Mouse (Mus musculus): ENCODE data around the gene Col9a3.

Gene Col9a3

GRCm38 (mm10) chr2:180597490-180597889, at the start of gene Col9a3:
Gene Col9a3, plus strand, starts transcription at chr2:180597790.
- DNase-seq (ENCODE audit: low read depth, low spot score): no peak

- DNase-seq (ENCODE audit: low read depth, low spot score): no peak
Observed at GRCm38 (mm10) chr2:180552340-180552739, 45.2 kb upstream of the Col9a3 start.

GRCm38 (mm10) chr2:180555219-180555618, 42.4 kb upstream of the Col9a3 start:
- DNase-seq (ENCODE audit: low read depth, low spot score): no peak

- DNase-seq (ENCODE audit: low read depth, low spot score): no peak
Observed at GRCm38 (mm10) chr2:180556470-180556869, 41.1 kb upstream of the Col9a3 start.

GRCm38 (mm10) chr2:180560245-180560644, 37.3 kb upstream of the Col9a3 start:
- DNase-seq (ENCODE audit: low read depth, low spot score): no peak

GRCm38 (mm10) chr2:180562146-180562545, 35.4 kb upstream of the Col9a3 start:
- no peak for DNase-seq (ENCODE audit: low read depth, low spot score)

GRCm38 (mm10) chr2:180563296-180563695, 34.3 kb upstream of the Col9a3 start:
- DNase-seq (ENCODE audit: low read depth, low spot score): no peak

GRCm38 (mm10) chr2:180563841-180564240, 33.7 kb upstream of the Col9a3 start:
- no peak for DNase-seq (ENCODE audit: low read depth, low spot score)

DNA sequence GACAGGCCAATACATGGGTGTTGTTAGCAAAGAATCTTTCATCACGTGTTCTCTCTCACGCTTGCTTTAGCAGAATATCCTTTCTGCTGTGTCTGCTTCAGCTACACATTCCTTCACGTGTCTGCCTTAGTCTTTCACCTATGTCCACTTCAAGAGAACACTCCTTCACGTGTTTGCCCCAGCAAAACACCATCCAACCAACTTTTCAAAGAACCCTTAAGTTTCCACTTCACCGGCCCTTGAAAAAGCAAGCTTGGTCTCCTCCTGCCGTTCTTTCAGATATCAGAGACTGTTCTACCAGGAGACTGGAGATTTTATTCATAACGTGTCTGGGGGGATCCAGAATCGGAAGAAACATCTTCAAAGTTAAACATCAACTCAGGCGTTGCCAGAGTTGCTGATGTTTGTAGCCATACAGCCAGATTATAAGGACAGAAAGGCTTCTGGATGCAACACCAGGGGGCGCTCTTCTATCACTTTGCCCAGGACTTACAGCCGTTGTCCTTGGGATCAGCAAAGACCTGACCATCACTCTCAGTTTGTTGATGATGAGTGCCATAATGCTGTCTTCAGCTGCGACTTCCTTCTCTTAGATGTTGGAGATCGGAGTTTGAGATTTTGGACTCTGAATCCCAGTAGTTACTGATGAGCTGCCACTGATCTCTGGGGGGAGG, 31.2 kb upstream of the Col9a3 start:
- DNase-seq (ENCODE audit: low read depth, low spot score): peak; percentile 70

- DNase-seq (ENCODE audit: low read depth, low spot score): no peak
Observed at GRCm38 (mm10) chr2:180569028-180569643, 28.5 kb upstream of the Col9a3 start.

GRCm38 (mm10) chr2:180576482-180576881, 21.1 kb upstream of the Col9a3 start:
- DNase-seq (ENCODE audit: low read depth, low spot score): no peak

DNA sequence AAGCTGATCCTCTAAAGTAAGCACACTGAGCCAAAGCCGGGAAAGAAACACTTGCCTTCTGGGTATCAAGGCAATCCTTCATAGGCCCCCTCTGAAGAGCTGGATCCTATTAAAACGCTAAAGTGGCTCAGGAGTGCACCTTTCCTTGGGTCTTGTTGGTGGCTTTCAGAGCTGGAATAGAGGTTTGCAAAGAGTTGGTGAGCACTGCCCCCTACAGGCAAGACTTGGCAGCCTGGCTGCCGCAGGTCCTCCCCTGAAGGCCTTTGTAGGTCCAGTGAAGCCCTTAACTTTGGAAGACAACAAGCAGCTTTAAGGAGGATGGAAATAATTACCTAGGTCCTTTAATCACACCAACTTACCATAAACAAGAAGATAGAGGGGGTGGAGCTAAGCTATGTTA, 18.9 kb upstream of the Col9a3 start:
- peak; percentile 74 for DNase-seq (ENCODE audit: low read depth, low spot score)

DNA sequence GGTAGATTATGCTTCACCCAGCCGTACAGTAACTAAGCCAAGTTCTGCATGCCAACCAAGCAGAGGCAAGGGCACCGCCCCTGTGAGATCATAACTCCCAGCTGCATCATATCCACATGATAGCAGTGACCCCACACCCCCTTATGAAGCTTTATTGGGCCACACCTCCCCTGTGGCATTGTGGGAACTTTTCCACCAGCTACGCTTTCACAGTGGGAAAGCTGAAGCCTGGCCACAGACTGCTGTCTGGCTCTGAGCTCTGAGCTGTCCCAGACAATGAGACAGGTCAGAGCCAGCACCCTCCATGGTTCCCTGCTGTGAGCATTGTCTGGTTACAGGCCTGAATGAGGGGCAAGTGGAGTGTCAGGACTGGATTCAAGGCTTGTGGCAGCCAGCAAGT, 16.6 kb upstream of the Col9a3 start, which contains the start of gene Mrgbp:
TSS of gene Mrgbp (plus strand) at position 303 of the 400 bp plus-strand sequence.
- DNase-seq (ENCODE audit: low read depth, low spot score): no peak

DNA sequence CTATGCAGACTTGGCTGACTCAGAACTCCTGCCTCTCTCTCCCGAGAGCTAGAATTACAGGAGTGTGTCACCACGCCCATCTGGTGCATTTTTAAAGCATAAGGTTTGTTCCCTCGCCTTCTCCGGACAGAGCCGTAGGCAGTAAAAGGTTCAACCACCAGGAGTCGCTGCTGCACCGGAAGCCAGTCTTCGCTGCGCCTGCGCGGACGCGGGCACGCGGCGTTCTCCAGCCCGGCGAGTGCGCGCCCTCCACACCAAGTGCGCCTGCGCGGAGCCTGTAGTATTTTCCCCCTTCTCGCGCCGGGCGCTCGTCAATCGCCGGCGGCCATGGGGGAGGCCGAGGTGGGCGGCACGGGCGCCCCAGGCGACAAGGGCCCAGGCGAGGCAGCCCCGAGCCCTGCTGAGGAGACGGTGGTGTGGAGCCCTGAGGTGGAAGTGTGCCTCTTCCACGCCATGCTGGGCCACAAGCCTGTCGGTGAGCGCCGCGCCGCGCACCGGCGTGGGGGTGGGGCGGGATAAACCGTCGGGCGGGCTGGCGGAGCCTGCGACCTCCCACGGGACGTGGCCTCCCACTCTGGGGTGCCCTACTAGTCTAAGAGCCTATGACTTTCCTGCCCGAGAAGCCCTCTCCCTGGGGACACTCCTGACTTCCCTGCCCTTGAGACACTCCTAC, 15.0 kb upstream of the Col9a3 start:
- peak; percentile 95 for DNase-seq (ENCODE audit: low read depth, low spot score)

DNA sequence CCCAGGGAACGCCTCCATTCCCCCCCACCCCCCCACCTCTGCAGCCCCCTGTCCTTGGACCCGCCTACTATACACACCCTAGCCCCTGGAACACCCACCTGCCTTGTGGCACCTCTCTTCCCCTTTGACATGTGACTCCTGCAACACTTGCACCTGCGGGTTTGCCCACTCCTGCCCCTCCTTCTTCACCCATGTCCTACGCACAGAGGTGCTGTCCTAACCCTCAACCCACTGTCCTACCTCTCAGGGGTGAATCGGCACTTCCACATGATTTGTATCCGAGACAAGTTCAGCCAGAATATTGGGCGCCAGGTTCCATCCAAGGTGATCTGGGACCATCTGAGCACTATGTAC, 14.5 kb upstream of the Col9a3 start:
- peak; percentile 55 for DNase-seq (ENCODE audit: low read depth, low spot score)

- no peak for DNase-seq (ENCODE audit: low read depth, low spot score)
Observed at GRCm38 (mm10) chr2:180588736-180589122, 8.9 kb upstream of the Col9a3 start.

- peak; percentile 93 for DNase-seq (ENCODE audit: low read depth, low spot score)
Observed at GRCm38 (mm10) chr2:180589123-180589831, 8.3 kb upstream of the Col9a3 start, which contains the start of gene Ogfr. Gene Ogfr, plus strand, starts transcription at chr2:180589245.

GRCm38 (mm10) chr2:180598157-180598705, 641 bp downstream of the Col9a3 start:
- DNase-seq (ENCODE audit: low read depth, low spot score): no peak

GRCm38 (mm10) chr2:180600569-180601021, 3.0 kb downstream of the Col9a3 start:
- DNase-seq (ENCODE audit: low read depth, low spot score): no peak

DNA sequence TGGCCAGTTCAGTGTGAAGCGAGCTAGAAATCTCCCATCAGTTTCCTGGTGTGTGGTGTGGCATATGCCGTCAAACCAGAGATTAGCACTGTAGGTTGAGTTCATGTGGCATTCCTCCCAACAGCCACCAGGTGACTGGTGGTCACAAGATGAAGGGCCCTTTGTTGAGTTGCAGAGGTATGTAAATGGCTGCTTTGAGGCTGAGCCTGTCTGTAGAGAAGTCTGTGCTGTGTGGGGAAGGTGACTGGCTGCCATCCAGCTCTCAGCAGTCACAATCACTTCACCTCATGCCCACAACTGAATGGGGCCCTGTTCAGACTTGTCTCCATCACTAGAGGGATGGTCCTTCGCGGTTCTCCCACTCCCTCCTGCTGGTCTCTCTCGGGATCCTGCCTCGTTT, 7.2 kb downstream of the Col9a3 start:
- no peak for DNase-seq (ENCODE audit: low read depth, low spot score)

- DNase-seq (ENCODE audit: low read depth, low spot score): no peak
Observed at GRCm38 (mm10) chr2:180610283-180610682, 12.7 kb downstream of the Col9a3 start.

DNA sequence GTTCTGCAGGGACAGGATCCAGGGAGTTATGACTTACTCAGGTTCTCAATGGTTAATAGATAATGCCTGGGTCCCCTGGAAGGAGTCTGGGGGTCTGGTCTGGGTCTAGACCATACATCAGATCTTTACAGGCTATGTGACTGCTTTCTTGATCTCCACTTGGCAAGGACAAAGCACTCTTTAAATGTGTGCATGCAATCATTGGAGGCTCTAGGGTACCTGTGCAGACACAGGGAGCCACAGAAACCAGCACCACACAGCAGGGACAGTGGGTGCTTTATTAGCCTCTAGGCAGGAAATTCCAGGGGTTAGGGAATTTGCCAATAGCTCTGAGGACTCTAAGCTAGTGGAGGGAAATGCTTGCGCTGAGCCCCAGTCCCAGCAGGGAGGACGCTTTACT, 14.3 kb downstream of the Col9a3 start:
- DNase-seq (ENCODE audit: low read depth, low spot score): no peak

All from CD4-positive helper T cell, adult 2 months (primary cell).